Mouse (Mus musculus): ENCODE measurements at regions not wholly inside any gene's neighbourhood (a gene's known extent, or its start where the extent isn't known, plus 50 kb on each side); places are given as distances from the start of the nearest gene placed in this dataset.

GRCm38 (mm10) chr2:123532946-123533791 is 556.6 kb upstream of the Sema6d start:
- TF ChIP-seq POLR2A (IDR thresholded peaks at IDR 0.05; ENCODE audit: low read depth, low read length) (no peak), MAFK (IDR thresholded peaks at IDR 0.05; ENCODE audit: insufficient replicate concordance, low read length) (no peak), MAX (IDR thresholded peaks at IDR 0.05; ENCODE audit: low read length) (no peak), CTCF (conservative IDR thresholded peaks at IDR 0.05 in 1 of 2, IDR thresholded peaks at IDR 0.05 in 1 of 2; ENCODE audit: low read depth in 2 of 2, low read length in 2 of 2) (no peak), ZC3H11A (IDR thresholded peaks at IDR 0.05; ENCODE audit: low read depth, low read length) (no peak)
